Mouse (Mus musculus) liver, embryonic 15.5 days (tissue): ENCODE measurements around the gene Ddc. TPM values are rescaled to one million over a fixed set of nuclear protein-coding genes. Genes with fewer than 3 reads are reported as not detected.

ENCODE experiments used
- ATAC-seq: fragments of 200-750 bp; cut with Nextera tagmentation; 2 replicates; pipeline ENCODE4 v1.8.0; 2017; ENCODE audit warnings: moderate number of reproducible peaks, mild to moderate bottlenecking, moderate library complexity; ENCODE audit not compliant: insufficient read depth
- H3K27ac ChIP-seq: fragments of 300-500 bp; sonication (generic); replicated peaks from 2 replicates; pipeline ENCODE4 v1.5.1; 2015; ENCODE audit warnings: mild to moderate bottlenecking, inconsistent platforms
- H3K27me3 ChIP-seq: fragments of 300-500 bp; sonication (generic); 2 replicates; pipeline ENCODE4 v1.6.1; 2015; ENCODE audit warnings: mild to moderate bottlenecking, inconsistent platforms
- H3K36me3 ChIP-seq: fragments of 300-500 bp; sonication (generic); replicated peaks from 2 replicates; pipeline ENCODE4 v1.6.1; 2015; ENCODE audit warnings: moderate library complexity, mild to moderate bottlenecking, inconsistent platforms
- H3K4me1 ChIP-seq: fragments of 300-500 bp; sonication (generic); replicated peaks from 2 replicates; pipeline ENCODE4 v1.6.1; 2015; ENCODE audit warnings: inconsistent platforms
- H3K4me2 ChIP-seq: fragments of 300-500 bp; sonication (generic); 2 replicates; pipeline ENCODE4 v1.6.1; 2015; ENCODE audit warnings: moderate library complexity, mild to moderate bottlenecking, inconsistent platforms
- H3K4me3 ChIP-seq: fragments of 300-500 bp; sonication (generic); replicated peaks from 2 replicates; pipeline ENCODE4 v1.5.1; 2015; ENCODE audit warnings: mild to moderate bottlenecking, inconsistent platforms
- H3K9ac ChIP-seq: fragments of 300-500 bp; sonication (generic); 2 replicates; pipeline ENCODE4 v1.6.1; 2015; ENCODE audit warnings: moderate library complexity, mild to moderate bottlenecking, inconsistent platforms
- H3K9me3 ChIP-seq: fragments of 300-500 bp; sonication (generic); replicated peaks from 2 replicates; pipeline ENCODE4 v1.6.1; 2016; ENCODE audit warnings: inconsistent platforms
- WGBS: fragments of 180-500 bp; shearing (Covaris S2); methylation state at CpG from one replicate; pipeline ENCODE4 v1.1.7; 2015; ENCODE audit warnings: mixed read lengths; ENCODE audit not compliant: insufficient replicate concordance; 5-methylcytosine and 5-hydroxymethylcytosine counted together
- polyA plus RNA-seq: library from polyadenylated mRNA; unstranded; fragments of >200 nt; fragmentation: Nextera tagmentation; extraction: Ambion mirVana; gene quantifications from 2 replicates; pipeline ENCODE4 v1.2.1, GENCODE M21; 2015

Ddc gene
- polyA plus RNA-seq, 1 experiment from 2014 or later, result 11.1 TPM

- peaks cover 49% of the 10 kb centered on the region for H3K4me1 ChIP-seq
- H3K36me3 ChIP-seq, result no peaks in the 10 kb centered on the region
- H3K9ac ChIP-seq, result no peak overlapping the region
- 20% methylated on average over 3 of the region's 3 CpGs for WGBS
- H3K4me2 ChIP-seq, result no peak overlapping the region
- H3K27me3 ChIP-seq, result no peaks in the 10 kb centered on the region; the same call in 1 of the 2 replicates
- H3K27ac ChIP-seq, result no peak overlapping the region
- H3K4me3 ChIP-seq, result no peak overlapping the region
- H3K9me3 ChIP-seq, result no peaks in the 10 kb centered on the region
- ATAC-seq, result no peak
Observed at GRCm38 (mm10) chr11:11876366-11876765, 21.6 kb downstream of the Ddc start.

GRCm38 (mm10) chr11:11875230-11875629 is 22.7 kb downstream of the Ddc start:
- H3K4me1 ChIP-seq, result peaks cover 38% of the 10 kb centered on the region
- no peak overlapping the region for H3K4me2 ChIP-seq
- no peak overlapping the region for H3K27ac ChIP-seq
- no peak overlapping the region for H3K4me3 ChIP-seq
- H3K36me3 ChIP-seq, result no peaks in the 10 kb centered on the region
- no peak overlapping the region for H3K9ac ChIP-seq
- no peak for ATAC-seq
- H3K27me3 ChIP-seq, result no peaks in the 10 kb centered on the region; the same call in 1 of the 2 replicates
- 20% methylated on average over 2 of the region's 2 CpGs for WGBS
- H3K9me3 ChIP-seq, result no peaks in the 10 kb centered on the region

- Histone ChIP-seq H3K27ac (no peak overlapping the region), H3K9me3 (no peaks in the 10 kb centered on the region), H3K27me3 (no peaks in the 10 kb centered on the region), H3K4me1 (peaks cover 22% of the 10 kb centered on the region), H3K36me3 (no peaks in the 10 kb centered on the region), H3K9ac (no peak overlapping the region), H3K4me2 (no peak overlapping the region), H3K4me3 (no peak overlapping the region)
- 58% methylated on average over 20 of the region's 20 CpGs for WGBS
- no peak for ATAC-seq
Observed at GRCm38 (mm10) chr11:11873023-11873908, 24.7 kb downstream of the Ddc start.

GRCm38 (mm10) chr11:11872140-11872795 is 25.7 kb downstream of the Ddc start:
- Histone ChIP-seq H3K4me2 (no peak overlapping the region), H3K36me3 (no peaks in the 10 kb centered on the region), H3K4me1 (peaks cover 22% of the 10 kb centered on the region), H3K27ac (no peak overlapping the region), H3K4me3 (no peak overlapping the region), H3K9me3 (no peaks in the 10 kb centered on the region), H3K27me3 (no peaks in the 10 kb centered on the region), H3K9ac (no peak overlapping the region)
- ATAC-seq, result no peak
- 34% methylated on average over 3 of the region's 3 CpGs for WGBS

GRCm38 (mm10) chr11:11871197-11871813 is 26.6 kb downstream of the Ddc start:
- WGBS, result 73% methylated on average over 5 of the region's 5 CpGs
- H3K9ac ChIP-seq, result no peak overlapping the region
- H3K9me3 ChIP-seq, result no peaks in the 10 kb centered on the region
- ATAC-seq, result no peak
- no peak overlapping the region for H3K4me2 ChIP-seq
- H3K4me3 ChIP-seq, result no peak overlapping the region
- H3K36me3 ChIP-seq, result no peaks in the 10 kb centered on the region
- H3K27me3 ChIP-seq, result no peaks in the 10 kb centered on the region
- no peak overlapping the region for H3K27ac ChIP-seq
- H3K4me1 ChIP-seq, result peaks cover 13% of the 10 kb centered on the region

- H3K9me3 ChIP-seq, result no peaks in the 10 kb centered on the region
- ATAC-seq, result peak; percentile 74
- no peak overlapping the region for H3K27ac ChIP-seq
- H3K36me3 ChIP-seq, result no peaks in the 10 kb centered on the region
- 16% methylated on average over 14 of the region's 14 CpGs for WGBS
- H3K9ac ChIP-seq, result 0 out of 2 replicates have a peak overlapping the region, but pooled peaks have one; percentile 0
- peaks cover 9% of the 10 kb centered on the region for H3K4me1 ChIP-seq
- peaks cover 5% of the 10 kb centered on the region; the same call in 1 of the 2 replicates for H3K27me3 ChIP-seq
- no peak overlapping the region for H3K4me3 ChIP-seq
- peak overlapping the region; percentile 37; the same call in 1 of the 2 replicates for H3K4me2 ChIP-seq
Observed at GRCm38 (mm10) chr11:11867971-11868481, 29.9 kb downstream of the Ddc start.

GRCm38 (mm10) chr11:11866696-11867095 is 31.2 kb downstream of the Ddc start:
- Histone ChIP-seq H3K4me1 (peaks cover 9% of the 10 kb centered on the region), H3K4me2 (no peak overlapping the region), H3K27ac (no peak overlapping the region), H3K4me3 (no peak overlapping the region), H3K36me3 (no peaks in the 10 kb centered on the region), H3K9ac (no peak overlapping the region), H3K9me3 (no peaks in the 10 kb centered on the region), H3K27me3 (peaks cover 5% of the 10 kb centered on the region; the same call in 1 of the 2 replicates)
- no peak for ATAC-seq
- WGBS, result 45% methylated on average over 5 of the region's 5 CpGs

GRCm38 (mm10) chr11:11865128-11865527 is 32.8 kb downstream of the Ddc start:
- Histone ChIP-seq H3K27me3 (peaks cover 5% of the 10 kb centered on the region; the same call in 1 of the 2 replicates), H3K9ac (no peak overlapping the region), H3K36me3 (no peaks in the 10 kb centered on the region), H3K27ac (no peak overlapping the region), H3K9me3 (no peaks in the 10 kb centered on the region), H3K4me3 (no peak overlapping the region), H3K4me1 (peaks cover 9% of the 10 kb centered on the region), H3K4me2 (no peak overlapping the region)
- 68% methylated on average over 2 of the region's 2 CpGs for WGBS
- ATAC-seq, result no peak

GRCm38 (mm10) chr11:11864446-11865101 is 33.4 kb downstream of the Ddc start:
- H3K27ac ChIP-seq, result no peak overlapping the region
- WGBS, result 73% methylated on average over 8 of the region's 8 CpGs
- no peaks in the 10 kb centered on the region for H3K9me3 ChIP-seq
- no peak overlapping the region for H3K4me2 ChIP-seq
- peaks cover 5% of the 10 kb centered on the region; the same call in 1 of the 2 replicates for H3K27me3 ChIP-seq
- H3K36me3 ChIP-seq, result no peaks in the 10 kb centered on the region
- H3K4me1 ChIP-seq, result peaks cover 9% of the 10 kb centered on the region
- H3K9ac ChIP-seq, result no peak overlapping the region
- no peak for ATAC-seq
- H3K4me3 ChIP-seq, result no peak overlapping the region

- Histone ChIP-seq H3K9me3 (no peaks in the 10 kb centered on the region), H3K4me1 (no peaks in the 10 kb centered on the region), H3K9ac (no peak overlapping the region), H3K4me2 (no peak overlapping the region), H3K4me3 (no peak overlapping the region), H3K36me3 (no peaks in the 10 kb centered on the region), H3K27me3 (peaks cover 5% of the 10 kb centered on the region; the same call in 1 of the 2 replicates), H3K27ac (no peak overlapping the region)
- WGBS, result 62% methylated on average over 1 of the region's 1 CpGs
- ATAC-seq, result no peak
Observed at GRCm38 (mm10) chr11:11862502-11862901, 35.4 kb downstream of the Ddc start.
